Mouse (Mus musculus) liver, embryonic 14.5 days (tissue): Measurements from ENCODE around the gene Gpcpd1.

Experiments used
- CTCF ChIP-seq: IDR thresholded peaks from 2 replicates; pipeline ENCODE4 v1.5.1; 2016; ENCODE audit warnings: antibody characterized with exemption, low read depth, control low read depth
- EP300 ChIP-seq: IDR thresholded peaks from 2 replicates; pipeline ENCODE4 v1.6.1; 2016; ENCODE audit warnings: antibody characterized with exemption, low read depth

DNA sequence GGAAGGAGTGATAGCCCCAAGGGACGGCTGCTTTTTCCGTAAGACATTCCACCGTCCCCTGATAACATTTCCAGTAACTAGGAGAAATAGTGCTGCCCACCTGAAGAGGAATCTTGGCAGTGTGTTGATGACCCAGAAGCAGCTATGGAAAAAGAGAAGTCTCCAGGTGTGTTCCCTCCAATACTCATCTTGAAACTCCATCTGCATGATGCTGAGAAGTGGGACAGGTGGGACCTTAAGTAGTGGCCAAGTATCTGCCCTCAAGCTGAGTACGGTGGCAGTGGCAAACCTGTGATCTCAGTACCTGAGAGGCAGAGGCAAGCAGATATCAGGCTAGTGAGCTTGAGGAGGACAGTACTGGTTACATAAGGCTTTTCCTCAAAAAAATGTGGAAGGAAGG is 17.4 kb upstream of the Gpcpd1 start:
- TF ChIP-seq CTCF (no peak), EP300 (no peak)
